Mouse (Mus musculus) sigmoid colon, adult 10 weeks (tissue): ENCODE measurements around the gene Clcn5. TPM values are rescaled to one million over a fixed set of nuclear protein-coding genes. Genes with fewer than 3 reads are reported as not detected.

ENCODE experiments used
- polyA plus RNA-seq: library from polyadenylated mRNA; stranded (reverse); fragments of 350-450 nt; fragmentation: Illumina TruSeq; extraction: RNeasy Lipid Tissue Mini Kit (QIAGEN cat#74804); gene quantifications from one replicate; pipeline ENCODE4 v1.2.3, GENCODE M21; 2014; ENCODE audit warnings: low read depth, low replicate concordance

Gene Clcn5
- 20.9 TPM for polyA plus RNA-seq

DNA sequence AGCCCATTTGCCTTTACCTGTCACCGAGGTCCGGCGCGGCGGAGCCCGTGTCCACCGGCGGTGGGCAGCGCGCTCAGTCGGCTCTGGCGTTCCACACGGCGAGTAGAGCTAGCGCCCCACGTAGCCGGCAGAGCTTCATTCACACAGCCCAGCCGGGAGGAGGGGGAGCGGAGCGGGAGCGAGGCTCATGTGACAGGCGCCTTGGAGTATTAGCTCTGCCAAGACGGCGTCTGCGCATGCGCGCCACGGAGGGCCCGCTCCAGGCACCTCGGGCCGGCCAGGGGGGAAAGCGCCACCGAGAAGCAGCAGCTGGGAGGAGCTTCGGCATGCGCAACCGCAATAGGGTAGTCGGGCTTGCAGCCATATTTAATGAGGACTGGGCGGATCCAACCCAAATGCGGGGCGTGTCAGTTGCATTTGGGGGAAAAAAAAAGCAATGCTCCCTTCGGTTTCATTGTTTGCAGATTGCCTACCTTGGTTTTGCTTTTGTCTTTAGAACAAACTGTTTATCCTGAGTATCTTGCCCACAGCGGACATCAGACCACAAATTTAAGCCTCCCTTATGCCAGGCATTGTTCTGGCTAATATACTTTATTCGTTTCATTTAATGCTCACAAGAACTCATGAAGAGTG lies at the start of gene Clcn5:
Gene Clcn5, minus strand, starts transcription at position 270 of the 633 bp plus-strand sequence.

Other genes with a start within 250 kb of the Clcn5 start
- gene Usp27x, start 56.5 kb upstream of the Clcn5 start, polyA plus RNA-seq, result 1.5 TPM